Mouse (Mus musculus): Measurements from ENCODE around the gene Exoc8.

The Exoc8 gene

DNA sequence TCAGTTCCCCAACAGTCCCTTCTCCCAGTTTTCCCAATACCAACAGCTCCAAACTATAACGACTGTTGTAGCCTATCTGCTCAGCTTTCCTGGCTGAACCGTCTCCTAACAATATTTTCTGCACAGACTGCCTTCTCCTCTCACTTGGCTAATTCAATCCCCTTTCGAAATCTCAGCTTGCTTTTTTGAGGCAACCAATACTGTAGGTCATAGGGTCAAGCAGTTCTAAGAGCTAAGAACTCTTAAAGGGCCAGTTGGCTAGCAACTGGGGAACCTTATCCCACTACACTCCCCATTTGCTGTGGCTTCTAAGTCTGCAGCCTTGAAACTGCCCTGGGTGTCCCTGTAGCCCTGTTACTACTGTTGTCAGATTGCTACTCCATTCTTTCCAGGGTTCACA is 52.4 kb downstream of the Exoc8 start:
- DNase-seq, result no peak
